Mouse (Mus musculus) hindbrain, postnatal 0 days (tissue): ENCODE data around the gene Cd59b. TPM values are rescaled to one million over a fixed set of nuclear protein-coding genes. Genes with fewer than 3 reads are reported as not detected.

Source experiments
- ATAC-seq: fragments of 200-750 bp; cut with Nextera tagmentation; 2 replicates; pipeline ENCODE4 v1.8.0; 2017; ENCODE audit warnings: mild to moderate bottlenecking, moderate TSS enrichment, moderate library complexity
- DNase-seq: peaks from one replicate; pipeline ENCODE4 v3.0.0-alpha.2; 2015; ENCODE audit warnings: low spot score
- H3K27ac ChIP-seq: fragments of 300-500 bp; sonication (generic); 2 replicates; pipeline ENCODE4 v1.5.1; 2014; ENCODE audit warnings: mild to moderate bottlenecking
- H3K27me3 ChIP-seq: fragments of 300-500 bp; sonication (generic); 2 replicates; pipeline ENCODE4 v1.6.1; 2014; ENCODE audit warnings: low read length, mixed read lengths; ENCODE audit not compliant: insufficient read depth
- H3K36me3 ChIP-seq: fragments of 300-500 bp; sonication (generic); 2 replicates; pipeline ENCODE4 v1.6.1; 2014; ENCODE audit warnings: low read length, mixed read lengths; ENCODE audit not compliant: insufficient read depth
- H3K4me1 ChIP-seq: fragments of 300-500 bp; sonication (generic); 2 replicates; pipeline ENCODE4 v1.6.1; 2014; ENCODE audit warnings: antibody characterized with exemption, low read length, mixed read lengths; ENCODE audit not compliant: insufficient read depth
- H3K4me2 ChIP-seq: fragments of 300-500 bp; sonication (generic); 2 replicates; pipeline ENCODE4 v1.6.1; 2014; ENCODE audit warnings: low read depth, mild to moderate bottlenecking, low read length, moderate library complexity, mixed read lengths
- H3K4me3 ChIP-seq: fragments of 300-500 bp; sonication (generic); 2 replicates; pipeline ENCODE4 v1.5.1; 2014; ENCODE audit warnings: low read length
- H3K9ac ChIP-seq: fragments of 300-500 bp; sonication (generic); replicated peaks from 2 replicates; pipeline ENCODE4 v1.6.1; 2014; ENCODE audit warnings: mild to moderate bottlenecking, low read length, moderate library complexity, mixed read lengths
- H3K9me3 ChIP-seq: fragments of 300-500 bp; sonication (generic); 2 replicates; pipeline ENCODE4 v1.6.1; 2016; ENCODE audit warnings: low read length, mixed read lengths
- CTCF ChIP-seq: IDR thresholded peaks from 2 replicates; pipeline ENCODE4 v1.5.1; 2016; ENCODE audit warnings: antibody characterized with exemption, control low read depth, low read depth
- WGBS: fragments of 180-500 bp; shearing (Covaris S2); extraction: QIAGEN DNeasy Blood & Tissue Kit; methylation state at CpG from one replicate; pipeline ENCODE4 v1.1.7; 2014; 5-methylcytosine and 5-hydroxymethylcytosine counted together
- polyA plus RNA-seq: library from polyadenylated mRNA; unstranded; fragments of >200 nt; fragmentation: Nextera tagmentation; extraction: Ambion mirVana; gene quantifications from 2 replicates; pipeline ENCODE4 v1.2.1, GENCODE M21; 2015
- total RNA-seq: library from RNA; depleted of rRNA; stranded (reverse); fragments of >200 nt; gene quantifications from 2 replicates; pipeline ENCODE4 v1.2.3, GENCODE M21; 2014; rRNA removed

The Cd59b gene
- total and polyA plus RNA-seq, 2 experiments from 2014 or later, result 3.9 TPM; not detected in 1

DNA sequence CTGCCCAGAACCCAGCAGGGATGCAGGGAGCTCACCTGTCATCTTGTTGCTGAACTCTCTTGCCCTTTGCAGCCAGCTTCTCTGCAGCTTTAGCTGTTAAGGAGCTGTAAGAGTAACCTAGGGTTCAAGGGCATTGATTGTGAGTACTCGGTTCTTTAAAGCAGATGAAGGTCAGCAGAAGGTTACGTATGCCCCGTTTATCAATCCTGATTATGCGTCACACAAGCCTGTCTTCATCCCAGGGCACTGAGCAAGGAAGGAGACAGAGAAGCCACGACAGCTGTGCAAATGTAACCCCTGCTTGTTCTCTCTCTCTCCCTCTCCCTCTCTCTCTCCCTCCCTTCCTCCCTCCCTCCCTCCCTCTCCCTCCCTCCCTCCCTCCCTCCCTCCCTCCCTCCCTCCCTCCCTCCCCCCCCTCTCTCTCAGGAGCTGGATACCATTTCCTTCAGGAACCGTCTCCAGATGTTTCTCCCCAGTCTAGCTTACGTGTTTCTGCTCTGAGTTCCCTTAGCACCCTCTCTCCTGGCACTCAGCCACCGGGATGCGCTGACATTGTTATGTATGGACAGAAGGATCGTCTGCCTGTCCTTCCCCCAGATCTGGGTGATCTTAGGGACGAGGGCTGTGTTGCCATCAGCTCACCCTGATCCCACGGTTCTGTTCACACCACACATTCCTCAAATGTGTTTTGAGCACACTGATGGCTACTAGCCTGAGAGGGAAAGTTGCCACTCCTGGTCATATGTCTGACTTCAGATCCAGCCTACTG is 63.6 kb downstream of the Cd59b start:
- H3K9me3 ChIP-seq, result no peaks in the 10 kb centered on the region
- no peak for ATAC-seq

DNA sequence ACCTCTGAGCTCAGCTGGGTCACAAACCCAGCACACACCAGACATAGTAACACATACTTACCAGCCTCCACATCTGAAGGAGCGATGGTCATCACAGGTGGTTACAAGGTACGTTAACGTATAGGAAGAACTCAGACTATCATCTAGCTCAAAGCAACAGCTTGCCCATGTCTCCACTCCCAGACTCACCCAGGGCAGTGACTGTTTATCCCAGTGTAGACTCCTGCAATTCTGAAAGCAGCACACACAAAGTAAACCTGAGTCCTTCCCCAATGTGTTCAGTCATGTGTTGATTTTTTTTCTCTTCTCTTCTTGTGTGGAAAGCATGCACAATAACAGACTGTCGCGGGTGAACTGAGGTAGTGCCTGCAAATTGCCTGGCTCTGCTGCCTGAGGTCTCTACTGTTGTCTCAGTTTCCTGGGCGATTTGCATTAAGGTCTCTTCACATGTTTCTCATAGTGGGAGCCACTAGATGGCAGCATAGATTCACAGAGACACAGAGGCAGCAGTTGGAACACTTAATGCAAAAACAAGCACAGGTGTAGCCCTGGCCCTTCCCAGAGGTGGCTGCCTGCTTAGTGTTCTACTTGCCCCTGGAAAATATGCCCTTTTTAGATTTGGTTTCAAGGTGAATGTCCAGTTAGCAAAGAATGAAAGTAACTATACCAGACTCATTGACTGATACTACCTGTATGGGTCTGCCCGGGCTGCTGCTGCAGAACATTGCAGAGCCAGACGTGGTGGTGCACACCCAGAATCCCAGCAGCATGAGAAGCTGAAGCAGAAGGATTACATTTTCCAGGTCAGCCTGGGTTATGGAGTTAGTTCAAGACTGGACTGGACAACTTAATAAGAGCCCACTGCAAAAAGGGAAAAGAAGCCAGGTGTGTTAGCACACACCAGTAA is 64.8 kb downstream of the Cd59b start:
- ATAC-seq (peak; percentile 83), DNase-seq (peak; percentile 91)
- Histone ChIP-seq H3K27ac (no peak overlapping the region), H3K4me1 (no peaks in the 10 kb centered on the region), H3K4me3 (no peak overlapping the region), H3K9me3 (no peaks in the 10 kb centered on the region), H3K4me2 (no peak overlapping the region), H3K27me3 (no peaks in the 10 kb centered on the region), H3K36me3 (no peaks in the 10 kb centered on the region), H3K9ac (no peak overlapping the region)
- TF ChIP-seq CTCF, result peak; percentile 96
- WGBS, result 48% methylated on average over 8 of the region's 8 CpGs

More for the DNA sequence above, 63.6 kb downstream of the Cd59b start:
- Histone ChIP-seq H3K27me3 (no peaks in the 10 kb centered on the region), H3K36me3 (no peaks in the 10 kb centered on the region), H3K4me3 (no peak overlapping the region), H3K4me1 (no peaks in the 10 kb centered on the region), H3K9ac (no peak overlapping the region), H3K4me2 (no peak overlapping the region), H3K27ac (no peak overlapping the region)
- DNase-seq, result no peak
- TF ChIP-seq CTCF, result no peak
- 41% methylated on average over 11 of the region's 12 CpGs for WGBS

DNA sequence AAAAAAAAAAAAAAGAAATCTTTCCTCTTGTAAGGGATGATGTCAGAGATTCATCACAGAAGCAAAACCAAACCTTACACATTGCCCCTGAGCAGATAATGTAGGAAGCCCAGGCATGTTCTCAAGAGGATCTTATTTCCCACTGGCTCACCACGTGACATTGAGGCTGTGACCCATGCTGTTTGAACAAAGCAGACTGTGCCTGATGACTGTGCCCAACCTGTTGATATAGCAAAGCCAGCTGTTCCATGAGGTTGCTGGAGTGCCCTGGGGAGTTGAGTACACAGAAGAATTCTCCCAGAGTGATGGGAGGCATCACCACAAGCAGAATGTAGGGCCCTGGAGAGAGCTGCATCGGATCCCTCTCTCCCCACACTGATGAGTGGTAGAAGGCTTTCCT is 66.3 kb downstream of the Cd59b start:
- H3K27ac ChIP-seq, result no peak overlapping the region
- TF ChIP-seq CTCF, result no peak
- DNase-seq (no peak), ATAC-seq (no peak)
- H3K9ac ChIP-seq, result no peak overlapping the region
- H3K9me3 ChIP-seq, result no peaks in the 10 kb centered on the region
- no peaks in the 10 kb centered on the region for H3K36me3 ChIP-seq
- no peak overlapping the region for H3K4me3 ChIP-seq
- no peaks in the 10 kb centered on the region for H3K27me3 ChIP-seq
- no peak overlapping the region for H3K4me2 ChIP-seq
- 66% methylated on average over 2 of the region's 2 CpGs for WGBS
- no peaks in the 10 kb centered on the region for H3K4me1 ChIP-seq

Other genes starting within 250 kb of the Cd59b start
- 25.7 and 28.0 TPM in 2 replicates for gene Lmo2, start 111.9 kb upstream of the Cd59b start, total RNA-seq
- gene Lmo2, start 111.9 kb upstream of the Cd59b start, polyA plus RNA-seq, result 31.2 TPM in 2 replicates
- gene Fbxo3, start 42.1 kb upstream of the Cd59b start, total RNA-seq, result 59.5 and 70.6 TPM in 2 replicates
- 65.1 and 67.0 TPM in 2 replicates for gene Fbxo3, start 42.1 kb upstream of the Cd59b start, polyA plus RNA-seq
- not detected in 2 replicates for gene 4931422A03Rik, start 41.5 kb upstream of the Cd59b start, total RNA-seq
- gene 4931422A03Rik, start 41.5 kb upstream of the Cd59b start, polyA plus RNA-seq, result 1.9 and 2.5 TPM in 2 replicates
- not detected in 2 replicates for gene Gm10912, start 4.0 kb upstream of the Cd59b start, total RNA-seq
- gene Gm10912, start 4.0 kb upstream of the Cd59b start, polyA plus RNA-seq, result not detected in 2 replicates
- not detected in 2 replicates for gene Gm10799, start 1.3 kb upstream of the Cd59b start, total RNA-seq
- not detected in 2 replicates for gene Gm10799, start 1.3 kb upstream of the Cd59b start, polyA plus RNA-seq
- gene Cd59a, start 26.0 kb downstream of the Cd59b start, total RNA-seq, result 2.9 and 8.9 TPM in 2 replicates
- 16.0 and 17.0 TPM in 2 replicates for gene Cd59a, start 26.0 kb downstream of the Cd59b start, polyA plus RNA-seq
- gene A930018P22Rik, start 52.9 kb downstream of the Cd59b start, total RNA-seq, result 0.31 and 2.2 TPM in 2 replicates
- 0.23 TPM in 1 of 2 replicates, not detected in the other for gene A930018P22Rik, start 52.9 kb downstream of the Cd59b start, polyA plus RNA-seq